Mouse (Mus musculus) stomach, postnatal 0 days (tissue): ENCODE data around the gene Fgf2.

ENCODE experiments used
- CTCF ChIP-seq: IDR thresholded peaks from 2 replicates; pipeline ENCODE4 v1.5.1; 2016; ENCODE audit warnings: antibody characterized with exemption, low read depth, mild to moderate bottlenecking, moderate library complexity
- EP300 ChIP-seq: optimal IDR thresholded peaks from 2 replicates; pipeline ENCODE3; 2016; ENCODE audit warnings: antibody characterized with exemption

DNA sequence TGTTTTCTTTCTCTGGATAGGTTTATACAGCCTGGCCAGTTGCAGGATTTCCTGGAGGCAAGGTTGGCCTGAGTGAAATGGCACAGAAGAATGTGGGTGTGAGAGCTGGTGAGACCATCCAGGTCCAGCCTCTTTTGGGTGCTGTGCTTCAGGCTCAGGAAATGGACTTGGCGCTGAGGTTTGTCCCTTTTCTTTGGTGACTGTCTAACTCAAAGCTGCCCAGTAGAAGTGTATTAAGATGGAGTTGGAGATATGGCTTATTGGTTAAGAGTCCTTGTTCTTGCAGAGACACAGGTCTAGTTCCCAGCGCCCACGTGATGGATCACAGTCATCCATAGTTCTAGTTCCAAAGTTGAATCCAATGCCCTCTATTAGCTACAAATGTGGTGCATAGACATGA lies 77.9 kb downstream of the Fgf2 start:
- TF ChIP-seq EP300 (no peak), CTCF (no peak)
